Mouse (Mus musculus) lung, embryonic 15.5 days (tissue): ENCODE data around the gene Narfl. TPM values are rescaled to one million over a fixed set of nuclear protein-coding genes. Genes with fewer than 3 reads are reported as not detected.
"Not testable (repeated sequence)": the region's sequence is repeated elsewhere in the genome, so short reads cannot be mapped to it uniquely, and the experiment has no call there.

Source experiments
- ATAC-seq: fragments of 200-750 bp; cut with Nextera tagmentation; 2 replicates; pipeline ENCODE4 v1.8.0; 2017; ENCODE audit warnings: moderate number of reproducible peaks, borderline replicate concordance; ENCODE audit not compliant: low FRiP score, low TSS enrichment; ENCODE audit errors: extremely low read depth
- H3K27ac ChIP-seq: fragments of 300-500 bp; sonication (generic); 2 replicates; pipeline ENCODE4 v1.5.1; 2015; ENCODE audit warnings: moderate library complexity, mild to moderate bottlenecking, inconsistent platforms
- H3K27me3 ChIP-seq: fragments of 300-500 bp; sonication (generic); 2 replicates; pipeline ENCODE4 v1.6.1; 2015; ENCODE audit warnings: inconsistent platforms
- H3K36me3 ChIP-seq: fragments of 300-500 bp; sonication (generic); 2 replicates; pipeline ENCODE4 v1.6.1; 2015; ENCODE audit warnings: inconsistent platforms
- H3K4me1 ChIP-seq: fragments of 300-500 bp; sonication (generic); 2 replicates; pipeline ENCODE4 v1.6.1; 2015; ENCODE audit warnings: inconsistent platforms
- H3K4me2 ChIP-seq: fragments of 300-500 bp; sonication (generic); 2 replicates; pipeline ENCODE4 v1.6.1; 2015; ENCODE audit warnings: inconsistent platforms, mild to moderate bottlenecking, moderate library complexity
- H3K4me3 ChIP-seq: fragments of 300-500 bp; sonication (generic); 2 replicates; pipeline ENCODE4 v1.5.1; 2015; ENCODE audit warnings: mild to moderate bottlenecking, inconsistent platforms
- H3K9ac ChIP-seq: fragments of 300-500 bp; sonication (generic); 2 replicates; pipeline ENCODE4 v1.6.1; 2015; ENCODE audit warnings: inconsistent platforms
- H3K9me3 ChIP-seq: fragments of 300-500 bp; sonication (generic); 2 replicates; pipeline ENCODE4 v1.6.1; 2016; ENCODE audit warnings: inconsistent platforms
- WGBS: fragments of 180-500 bp; shearing (Covaris S2); methylation state at CpG from one replicate; pipeline ENCODE4 v1.1.7; 2015; 5-methylcytosine and 5-hydroxymethylcytosine counted together
- polyA plus RNA-seq: library from polyadenylated mRNA; unstranded; fragments of >200 nt; fragmentation: Nextera tagmentation; extraction: Ambion mirVana; gene quantifications from 2 replicates; pipeline ENCODE4 v1.2.1, GENCODE M21; 2015

Narfl gene
- 25.8 and 30.2 TPM in 2 replicates for polyA plus RNA-seq

- Histone ChIP-seq H3K27me3 (no peaks in the 10 kb centered on the region), H3K4me1 (peaks cover 8% of the 10 kb centered on the region), H3K4me2 (peak within 1 kb of the TSS; percentile 75), H3K4me3 (peak within 1 kb of the TSS; percentile 69), H3K9me3 (no peaks in the 10 kb centered on the region), H3K27ac (0 out of 2 replicates have a peak within 1 kb of the TSS, but pooled peaks have one; percentile 6), H3K36me3 (peaks cover under 1% of the 10 kb centered on the region; the same call in 1 of the 2 replicates), H3K9ac (peak within 1 kb of the TSS; percentile 86)
- under 1% methylated on average over 37 of the region's 37 CpGs for WGBS
- ATAC-seq = peak; percentile 85
Observed at GRCm38 (mm10) chr17:25773549-25774120, at the start of gene Narfl. TSS of gene Narfl (plus strand) at chr17:25773776.

DNA sequence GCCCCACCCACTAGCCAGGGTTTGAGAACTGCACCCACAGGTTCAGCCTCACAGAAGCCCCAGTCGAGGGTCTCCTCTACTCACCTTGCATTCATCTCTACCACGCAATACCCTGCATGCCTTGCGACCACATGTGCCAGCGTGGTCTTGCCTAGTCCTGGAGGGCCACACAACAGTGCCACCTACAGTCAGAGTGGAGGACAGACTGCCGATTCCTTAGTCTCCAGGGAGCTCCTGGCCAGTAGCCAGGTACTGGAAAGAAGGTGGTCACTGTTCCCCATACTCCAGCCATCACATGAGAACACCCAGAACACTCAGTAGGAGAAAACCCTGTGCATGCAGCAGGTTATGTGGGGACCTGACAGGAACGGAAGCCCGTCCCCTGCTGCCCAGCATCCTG lies 49.7 kb upstream of the Narfl start:
- H3K36me3 ChIP-seq = peaks cover 25% of the 10 kb centered on the region
- H3K27ac ChIP-seq = no peak overlapping the region
- H3K4me3 ChIP-seq = no peak overlapping the region
- no peak overlapping the region for H3K4me2 ChIP-seq
- H3K9me3 ChIP-seq = no peaks in the 10 kb centered on the region
- H3K4me1 ChIP-seq = peaks cover 20% of the 10 kb centered on the region
- ATAC-seq = no peak
- H3K9ac ChIP-seq = no peak overlapping the region
- WGBS = 70% methylated on average over 7 of the region's 7 CpGs
- no peaks in the 10 kb centered on the region for H3K27me3 ChIP-seq

DNA sequence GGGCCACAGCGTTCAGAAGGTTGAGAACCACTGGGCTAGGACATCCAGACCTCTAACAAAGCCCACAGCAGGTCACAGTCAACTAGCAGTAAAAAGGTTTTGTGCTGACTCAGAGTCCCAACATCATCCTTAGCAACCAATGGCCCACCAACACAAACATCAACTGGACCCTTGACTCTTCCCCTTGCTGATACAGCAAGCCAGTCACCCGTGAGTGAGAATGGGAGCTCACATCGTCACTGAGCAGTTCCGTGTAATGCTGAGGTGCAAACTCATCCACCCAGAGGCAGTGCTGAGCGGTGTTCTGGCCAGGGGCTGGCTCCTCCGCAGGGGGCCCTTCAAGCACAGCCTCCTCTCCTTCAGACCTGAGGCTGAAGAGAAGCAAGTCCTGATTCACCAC lies 48.3 kb upstream of the Narfl start:
- H3K4me1 ChIP-seq = peaks cover 20% of the 10 kb centered on the region
- no peak overlapping the region for H3K4me2 ChIP-seq
- H3K27ac ChIP-seq = no peak overlapping the region
- no peak for ATAC-seq
- no peaks in the 10 kb centered on the region for H3K9me3 ChIP-seq
- H3K9ac ChIP-seq = no peak overlapping the region
- H3K4me3 ChIP-seq = no peak overlapping the region
- H3K36me3 ChIP-seq = peaks cover 27% of the 10 kb centered on the region
- no peaks in the 10 kb centered on the region for H3K27me3 ChIP-seq
- 78% methylated on average over 6 of the region's 6 CpGs for WGBS

DNA sequence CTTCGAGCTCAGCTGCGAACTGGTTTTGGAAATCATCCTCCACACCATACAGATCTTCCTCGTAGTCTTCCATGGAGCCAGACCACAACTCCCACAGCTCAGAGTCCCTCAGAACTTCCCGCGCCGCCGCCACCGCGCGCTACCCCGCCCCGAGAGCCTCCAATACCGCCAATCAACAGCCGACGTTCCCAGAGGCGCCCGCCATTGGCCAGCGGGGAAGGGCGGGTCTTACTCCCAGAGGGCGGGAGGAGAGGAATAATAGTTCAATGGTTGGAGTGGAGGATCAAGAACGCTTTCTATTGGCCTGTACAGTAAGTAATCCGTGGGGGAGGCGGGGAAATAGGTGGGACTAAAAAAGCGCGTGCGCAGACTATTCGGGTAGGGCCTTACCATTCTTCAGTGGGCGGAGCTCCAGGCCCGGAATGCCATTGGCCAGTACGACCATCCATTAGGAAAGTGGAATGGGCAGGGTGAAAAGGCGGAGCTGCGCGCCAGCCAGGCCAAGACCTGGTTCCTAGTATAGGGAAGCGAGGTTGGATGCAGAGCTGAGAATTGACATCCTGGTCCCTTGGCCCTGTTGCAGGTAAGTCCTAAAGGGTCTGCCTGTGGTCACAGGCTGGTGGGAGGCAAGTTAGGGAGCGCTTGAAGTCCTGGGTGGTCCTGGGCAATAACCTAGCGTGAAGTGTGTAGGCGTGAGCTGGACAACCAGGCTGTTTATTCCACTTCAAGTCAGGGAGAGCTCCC lies 46.1 kb upstream of the Narfl start, which contains the start of the genes Chtf18 and Rpusd1:
Gene Chtf18, minus strand, starts transcription at position 155 of the 744 bp plus-strand sequence.
Gene Rpusd1, plus strand, starts transcription at position 406 of the 744 bp plus-strand sequence.
- peak within 1 kb of the TSS; percentile 59 for H3K4me3 ChIP-seq
- H3K36me3 ChIP-seq = peaks cover 23% of the 10 kb centered on the region
- peak within 1 kb of the TSS; percentile 85 for H3K9ac ChIP-seq
- H3K4me2 ChIP-seq = peak within 1 kb of the TSS; percentile 94
- H3K9me3 ChIP-seq = no peaks in the 10 kb centered on the region
- no peaks in the 10 kb centered on the region for H3K27me3 ChIP-seq
- peak; percentile 98 for ATAC-seq
- WGBS = under 1% methylated on average over 37 of the region's 37 CpGs
- H3K27ac ChIP-seq = peak within 1 kb of the TSS; percentile 4; the same call in 1 of the 2 replicates
- H3K4me1 ChIP-seq = peaks cover 22% of the 10 kb centered on the region

- no peaks in the 10 kb centered on the region for H3K9me3 ChIP-seq
- peak overlapping the region; percentile 94 for H3K4me2 ChIP-seq
- H3K9ac ChIP-seq = peak overlapping the region; percentile 85
- no peaks in the 10 kb centered on the region for H3K27me3 ChIP-seq
- WGBS = 12% methylated on average over 4 of the region's 4 CpGs
- peak overlapping the region; percentile 59 for H3K4me3 ChIP-seq
- H3K4me1 ChIP-seq = peaks cover 22% of the 10 kb centered on the region
- peaks cover 20% of the 10 kb centered on the region for H3K36me3 ChIP-seq
- H3K27ac ChIP-seq = 0 out of 2 replicates have a peak overlapping the region, but pooled peaks have one; percentile 4
- ATAC-seq = no peak; the same call in 1 of the 2 replicates
Observed at GRCm38 (mm10) chr17:25728009-25728270, 45.6 kb upstream of the Narfl start.

- H3K4me2 ChIP-seq = no peak overlapping the region
- H3K4me3 ChIP-seq = no peak overlapping the region
- no peaks in the 10 kb centered on the region for H3K27me3 ChIP-seq
- H3K4me1 ChIP-seq = peaks cover 13% of the 10 kb centered on the region
- H3K9ac ChIP-seq = no peak overlapping the region
- WGBS = 10% methylated on average over 2 of the region's 2 CpGs
- ATAC-seq = no peak
- no peaks in the 10 kb centered on the region for H3K9me3 ChIP-seq
- H3K27ac ChIP-seq = no peak overlapping the region
- 0 out of 2 replicates have a peak, but pooled peaks cover 6% of the 10 kb centered on the region for H3K36me3 ChIP-seq
Observed at GRCm38 (mm10) chr17:25732082-25732481, 41.5 kb upstream of the Narfl start.

- Histone ChIP-seq H3K4me1 (peaks cover 3% of the 10 kb centered on the region; the same call in 1 of the 2 replicates), H3K27ac (no peak overlapping the region), H3K36me3 (0 out of 2 replicates have a peak, but pooled peaks cover 3% of the 10 kb centered on the region), H3K4me2 (no peak overlapping the region), H3K27me3 (no peaks in the 10 kb centered on the region), H3K4me3 (no peak overlapping the region), H3K9me3 (no peaks in the 10 kb centered on the region), H3K9ac (no peak overlapping the region)
- ATAC-seq = no peak
- 72% methylated on average over 5 of the region's 5 CpGs for WGBS
Observed at GRCm38 (mm10) chr17:25735246-25735645, 38.3 kb upstream of the Narfl start.

DNA sequence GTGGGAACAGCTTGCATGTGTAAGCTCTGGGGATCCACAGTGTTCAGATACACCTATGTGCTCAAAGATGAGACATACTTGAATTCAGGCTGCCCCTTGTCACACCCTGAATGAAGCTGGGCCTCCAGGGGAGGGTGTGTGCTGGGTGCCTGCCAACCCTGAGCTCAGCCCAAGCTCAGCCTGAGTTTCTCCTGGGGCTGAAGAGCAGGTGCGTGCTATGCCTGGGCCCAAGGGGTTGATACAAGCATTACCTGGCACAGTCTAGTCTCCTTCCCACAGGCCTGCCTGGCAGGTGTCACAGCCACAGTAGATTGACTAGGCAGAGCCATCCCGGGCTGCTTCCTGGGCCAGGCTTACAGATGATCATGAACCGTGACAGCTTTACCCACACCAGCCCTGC lies 37.8 kb upstream of the Narfl start, which contains the start of gene Mslnl:
Gene Mslnl, plus strand, starts transcription at position 298 of the 400 bp plus-strand sequence.
- Histone ChIP-seq H3K9ac (no peak within 1 kb of the TSS), H3K4me1 (peaks cover 3% of the 10 kb centered on the region; the same call in 1 of the 2 replicates), H3K27me3 (no peaks in the 10 kb centered on the region), H3K4me2 (no peak within 1 kb of the TSS), H3K4me3 (no peak within 1 kb of the TSS), H3K27ac (no peak within 1 kb of the TSS), H3K36me3 (0 out of 2 replicates have a peak, but pooled peaks cover under 1% of the 10 kb centered on the region), H3K9me3 (no peaks in the 10 kb centered on the region)
- WGBS = 67% methylated on average over 3 of the region's 3 CpGs
- ATAC-seq = no peak

GRCm38 (mm10) chr17:25738861-25739260 lies 34.7 kb upstream of the Narfl start:
- Histone ChIP-seq H3K27ac (no peak overlapping the region), H3K4me2 (no peak overlapping the region), H3K9ac (no peak overlapping the region), H3K9me3 (no peaks in the 10 kb centered on the region), H3K4me1 (no peaks in the 10 kb centered on the region), H3K36me3 (no peaks in the 10 kb centered on the region), H3K27me3 (no peaks in the 10 kb centered on the region), H3K4me3 (no peak overlapping the region)
- no peak for ATAC-seq
- 46% methylated on average over 7 of the region's 7 CpGs for WGBS

DNA sequence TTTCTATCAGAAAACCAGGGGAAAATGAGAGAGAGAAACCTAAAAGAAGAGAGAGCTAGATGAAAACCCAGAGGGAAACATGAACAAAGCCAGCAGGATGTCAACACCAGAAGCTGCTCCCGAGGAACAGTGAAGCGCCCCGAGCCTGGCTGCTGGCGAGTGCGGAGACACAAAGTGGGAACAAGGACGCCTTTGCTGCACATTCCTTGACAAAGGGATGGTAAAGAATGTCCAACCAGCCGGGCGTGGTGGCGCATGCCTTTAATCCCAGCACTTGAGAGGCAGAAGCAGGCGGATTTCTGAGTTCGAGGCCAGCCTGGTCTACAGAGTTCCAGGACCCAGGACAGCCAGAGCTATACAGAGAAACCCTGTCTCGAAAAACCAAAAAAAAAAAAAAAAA lies 32.1 kb upstream of the Narfl start:
- not testable (repeated sequence) for H3K27ac ChIP-seq, H3K36me3 ChIP-seq, ATAC-seq, H3K4me3 ChIP-seq, H3K9ac ChIP-seq, H3K27me3 ChIP-seq, H3K9me3 ChIP-seq, H3K4me2 ChIP-seq, H3K4me1 ChIP-seq
- 67% methylated on average over 12 of the region's 12 CpGs for WGBS

GRCm38 (mm10) chr17:25743831-25744230 lies 29.7 kb upstream of the Narfl start:
- H3K9ac ChIP-seq = no peak overlapping the region
- ATAC-seq = no peak
- H3K9me3 ChIP-seq = no peaks in the 10 kb centered on the region
- H3K36me3 ChIP-seq = no peaks in the 10 kb centered on the region
- H3K4me1 ChIP-seq = no peaks in the 10 kb centered on the region
- no peaks in the 10 kb centered on the region for H3K27me3 ChIP-seq
- 77% methylated on average over 9 of the region's 9 CpGs for WGBS
- no peak overlapping the region for H3K27ac ChIP-seq
- no peak overlapping the region for H3K4me2 ChIP-seq
- H3K4me3 ChIP-seq = no peak overlapping the region

- Histone ChIP-seq H3K9me3 (no peaks in the 10 kb centered on the region), H3K9ac (no peak overlapping the region), H3K4me2 (no peak overlapping the region), H3K27ac (no peak overlapping the region), H3K4me1 (no peaks in the 10 kb centered on the region), H3K36me3 (no peaks in the 10 kb centered on the region), H3K4me3 (no peak overlapping the region), H3K27me3 (no peaks in the 10 kb centered on the region)
- 66% methylated on average over 10 of the region's 10 CpGs for WGBS
- no peak for ATAC-seq
Observed at GRCm38 (mm10) chr17:25744311-25744710, 29.3 kb upstream of the Narfl start.
